Mouse (Mus musculus) leukemia stem cell, adult 10-12 weeks (primary cell): ENCODE data around the gene Zkscan6. TPM values are rescaled to one million over a fixed set of nuclear protein-coding genes. Genes with fewer than 3 reads are reported as not detected.

ENCODE experiments used
- polyA plus RNA-seq: library from polyadenylated mRNA; stranded (reverse); fragments of >175 nt; gene quantifications from 2 replicates; pipeline ENCODE4 v1.2.3, GENCODE M21; 2012; ENCODE audit warnings: low replicate concordance

Zkscan6 gene
- polyA plus RNA-seq = 0.59 and 1.3 TPM in 2 replicates

DNA sequence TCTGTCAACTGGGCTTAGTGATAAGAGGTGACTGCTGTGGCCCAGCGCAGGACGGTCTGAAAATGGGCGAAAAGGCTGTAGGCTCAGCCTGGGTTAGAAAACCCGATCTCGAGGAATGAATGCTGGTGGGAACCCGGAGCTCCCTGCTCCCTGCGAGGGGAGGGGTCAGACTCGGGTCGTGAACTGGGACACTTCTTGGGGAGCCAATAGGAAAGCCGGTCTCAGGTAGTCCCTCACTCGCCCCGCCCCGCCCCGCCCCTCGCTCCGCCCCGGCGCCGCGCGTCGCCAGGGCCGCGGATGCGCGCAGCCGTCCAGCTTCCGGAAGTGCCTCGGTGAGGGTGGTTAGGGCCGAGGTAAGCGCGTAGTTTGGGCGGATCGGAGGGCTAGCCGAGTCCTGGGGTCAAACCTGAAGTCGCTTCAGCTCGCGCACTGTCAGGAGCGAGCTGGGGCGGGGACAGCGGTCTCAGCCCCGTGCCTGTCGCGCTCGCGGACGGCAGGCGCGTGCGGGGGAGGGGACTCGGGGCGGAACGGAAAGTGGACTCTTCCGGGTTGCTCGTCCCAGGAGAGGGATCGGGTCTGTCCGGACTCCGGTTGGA lies at the start of gene Zkscan6:
TSS of gene Zkscan6 (plus strand) at position 267 of the 596 bp plus-strand sequence.

GRCm38 (mm10) chr11:65788154-65788553 lies 18.8 kb upstream of the Zkscan6 start, which contains the start of gene Map2k4:
TSS of gene Map2k4 (minus strand) at chr11:65788297.

Other genes starting within 250 kb of the Zkscan6 start
- gene Map2k4, start 18.9 kb upstream of the Zkscan6 start, polyA plus RNA-seq = 15.6 and 48.6 TPM in 2 replicates